Mouse (Mus musculus) heart, postnatal 0 days (tissue): ENCODE measurements around the gene Ezr.

Experiments
- CTCF ChIP-seq: IDR thresholded peaks from 2 replicates; pipeline ENCODE4 v1.5.1; 2016; ENCODE audit warnings: antibody characterized with exemption, control low read depth, low read depth
- EP300 ChIP-seq: IDR thresholded peaks from 2 replicates; pipeline ENCODE4 v1.6.1; 2016; ENCODE audit warnings: antibody characterized with exemption, low read depth

DNA sequence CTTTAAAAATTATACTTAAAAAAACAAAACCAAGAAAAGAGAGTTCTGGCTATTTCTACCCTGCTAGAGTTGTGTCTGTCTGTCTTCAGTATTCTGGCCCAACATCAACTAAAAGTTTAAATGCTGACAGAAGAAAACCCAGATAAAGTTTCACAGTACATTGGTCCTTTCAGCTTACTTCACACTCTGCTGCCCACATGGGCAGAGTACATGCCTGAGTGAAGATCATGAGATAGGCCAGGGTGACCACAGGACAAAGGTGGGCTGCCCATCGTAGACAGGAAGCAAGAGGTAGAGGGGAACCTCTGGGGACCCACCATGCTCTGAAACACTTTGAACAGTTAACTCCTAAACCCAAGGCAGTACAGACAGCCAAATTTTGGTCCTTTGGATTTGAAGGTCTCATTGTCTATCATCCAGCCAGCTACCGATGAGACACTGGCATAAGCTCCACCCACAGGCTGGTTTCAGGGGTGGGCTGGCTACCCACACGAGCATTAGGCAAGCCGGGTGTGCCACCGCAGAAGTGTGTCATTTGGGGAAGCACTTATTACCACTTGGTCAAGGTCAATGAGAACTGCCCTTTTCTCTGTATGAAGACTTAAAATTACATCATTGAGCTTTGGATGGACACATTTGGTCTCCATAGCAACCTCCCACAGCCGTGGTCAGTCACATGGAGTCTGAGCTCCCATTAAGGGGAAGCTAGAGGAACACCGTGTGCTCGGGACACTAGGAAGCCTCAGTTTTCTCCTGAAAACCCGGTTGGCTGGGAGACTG, 35.9 kb downstream of the Ezr start:
- TF ChIP-seq CTCF (no peak), EP300 (no peak)
